Mouse (Mus musculus) brain, embryonic 18.5 days (tissue): ENCODE data around the gene Dcxr.
"Not testable (repeated sequence)": the region's sequence is repeated elsewhere in the genome, so short reads cannot be mapped to it uniquely, and the experiment has no call there.

Experiments
- DNase-seq: peaks from one replicate; pipeline ENCODE4 v3.0.0-alpha.2; 2012; ENCODE audit warnings: low read depth, low spot score

Gene Dcxr

DNA sequence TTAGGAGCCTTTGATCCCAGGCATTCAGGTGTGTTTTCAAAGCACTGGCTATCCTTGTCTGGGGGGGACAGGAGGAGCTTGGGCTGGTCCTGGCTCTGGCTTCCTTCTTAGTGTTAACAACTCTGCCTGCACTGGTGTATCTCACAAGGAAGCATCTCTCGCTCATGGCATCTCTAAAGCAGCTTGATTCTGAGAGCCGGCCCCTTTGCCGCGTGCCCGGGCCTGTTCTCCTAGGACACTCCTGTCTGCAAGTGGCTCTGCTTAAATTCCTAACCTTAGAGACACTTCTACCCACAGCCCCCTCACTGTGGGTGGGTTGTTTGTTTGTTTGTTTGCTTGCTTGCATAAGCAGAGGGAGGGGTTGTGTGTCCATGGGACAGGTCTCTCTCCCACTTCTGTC lies 19.1 kb downstream of the Dcxr start:
- DNase-seq, result no peak

DNA sequence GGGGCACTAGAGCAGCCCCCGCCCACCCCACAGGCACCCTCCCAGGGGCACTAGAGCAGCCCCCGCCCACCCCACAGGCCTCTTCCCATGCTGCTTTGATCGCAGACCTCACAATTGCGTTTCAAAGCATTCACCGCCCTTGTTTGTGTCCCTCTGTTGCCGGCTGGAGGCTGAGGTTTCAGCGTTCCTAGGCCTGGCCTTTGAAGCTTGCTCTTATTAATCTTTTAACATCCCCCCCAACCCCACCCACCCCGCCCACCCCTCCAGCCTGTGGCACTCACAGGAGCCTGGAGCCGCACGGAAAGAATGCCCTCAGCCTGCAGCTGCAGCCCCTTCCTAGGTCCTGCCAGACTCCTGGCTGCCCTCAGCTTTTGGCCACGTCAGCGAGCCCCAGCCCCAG lies 19.9 kb downstream of the Dcxr start:
- no peak for DNase-seq

DNA sequence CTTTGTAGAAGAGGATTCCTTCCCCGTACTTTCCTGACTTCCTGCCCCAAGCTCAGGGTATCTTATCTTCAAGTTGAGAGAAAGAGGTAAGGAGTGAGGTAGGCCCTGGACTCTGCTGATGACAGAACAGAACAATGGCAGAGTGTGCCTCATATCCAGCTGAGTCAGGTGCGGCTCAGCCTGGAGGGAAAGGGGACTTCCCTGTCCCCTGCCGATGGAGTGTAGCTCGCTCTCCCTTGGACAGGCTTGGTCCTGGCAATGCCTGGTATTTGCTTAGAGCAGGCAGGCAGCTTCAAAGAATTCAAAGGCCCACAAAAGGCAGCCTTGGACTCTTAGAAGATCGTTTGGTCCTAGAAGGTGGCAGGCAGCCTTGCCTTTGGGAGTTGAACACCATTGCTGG lies 21.0 kb downstream of the Dcxr start:
- DNase-seq, result no peak

DNA sequence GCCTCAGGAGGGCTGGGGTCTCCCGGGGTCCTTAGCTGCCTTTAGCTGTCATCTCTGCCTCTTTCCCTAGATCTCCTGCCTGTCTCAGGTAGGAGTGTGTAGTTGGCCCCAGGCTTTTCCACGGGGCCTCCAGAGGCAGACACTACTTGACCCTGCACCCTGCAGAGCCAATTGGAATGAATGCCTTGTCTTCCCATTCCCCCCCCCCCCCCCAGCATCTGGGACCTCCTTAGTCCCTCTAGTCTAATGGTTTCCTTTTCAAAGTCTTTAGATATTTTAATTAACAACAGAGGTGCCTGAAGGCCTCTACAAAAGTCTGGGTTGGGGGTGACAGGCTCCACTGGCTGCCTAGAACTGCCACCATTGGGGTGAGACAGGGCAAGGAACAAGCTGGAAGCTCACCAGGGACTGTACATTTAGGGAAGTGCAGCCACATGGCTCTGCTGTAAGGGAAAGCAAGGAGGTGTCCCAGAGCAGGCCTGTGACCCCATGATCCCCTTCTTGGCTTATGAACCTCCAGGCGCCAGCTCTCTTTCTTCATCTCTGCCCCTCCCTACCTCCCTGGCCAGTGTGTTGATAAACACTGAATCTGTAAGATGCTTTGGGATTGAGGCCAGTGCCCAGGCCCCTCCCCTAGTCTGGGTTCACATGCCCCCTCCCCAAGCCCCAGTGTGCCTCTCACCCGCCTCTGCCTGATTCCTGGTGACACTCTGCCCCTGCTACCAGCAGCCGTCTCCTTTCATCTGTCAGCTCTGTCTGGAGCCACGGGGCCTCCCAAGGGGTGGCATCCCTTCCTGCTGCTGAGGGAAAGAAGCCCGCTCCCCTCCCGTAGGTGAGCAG lies 22.4 kb downstream of the Dcxr start:
- DNase-seq, result no peak

DNA sequence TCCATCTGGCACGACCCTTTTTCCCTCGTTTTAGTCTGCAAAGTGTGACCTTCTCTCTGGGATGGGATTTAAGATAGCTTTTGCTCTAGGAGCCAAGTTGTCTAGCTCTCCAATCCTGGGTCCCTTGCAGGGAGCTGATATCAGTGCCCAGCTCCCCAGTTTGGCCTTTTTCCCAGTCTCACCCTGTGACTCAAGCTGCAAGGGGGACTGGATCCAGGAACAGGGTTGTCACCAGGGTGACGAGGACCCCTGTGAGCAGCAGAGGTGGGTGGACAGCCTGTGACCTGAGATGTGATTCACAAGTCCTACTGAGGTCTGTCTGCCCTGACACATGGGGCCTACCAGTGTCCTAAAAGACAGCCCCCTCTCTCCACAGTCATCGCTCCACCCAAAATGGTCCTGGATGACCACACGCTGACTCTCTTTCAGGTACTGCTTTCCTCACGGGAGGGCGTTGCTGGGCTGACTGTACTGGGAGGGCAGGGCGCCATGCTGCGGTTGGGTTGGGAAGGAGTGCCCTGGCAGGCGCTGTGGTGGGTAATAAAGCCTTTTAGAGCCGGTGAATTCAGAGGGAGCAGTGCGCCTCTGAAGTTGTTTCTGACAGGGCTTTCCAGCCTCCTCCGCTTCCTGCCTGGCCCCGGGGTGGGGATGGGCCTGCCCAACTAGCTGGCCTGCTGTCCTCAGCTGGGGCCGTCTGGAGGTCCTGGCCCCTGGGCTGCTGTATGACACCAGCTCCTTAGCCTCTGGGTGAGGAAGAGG lies 23.2 kb downstream of the Dcxr start:
- DNase-seq, result no peak

DNA sequence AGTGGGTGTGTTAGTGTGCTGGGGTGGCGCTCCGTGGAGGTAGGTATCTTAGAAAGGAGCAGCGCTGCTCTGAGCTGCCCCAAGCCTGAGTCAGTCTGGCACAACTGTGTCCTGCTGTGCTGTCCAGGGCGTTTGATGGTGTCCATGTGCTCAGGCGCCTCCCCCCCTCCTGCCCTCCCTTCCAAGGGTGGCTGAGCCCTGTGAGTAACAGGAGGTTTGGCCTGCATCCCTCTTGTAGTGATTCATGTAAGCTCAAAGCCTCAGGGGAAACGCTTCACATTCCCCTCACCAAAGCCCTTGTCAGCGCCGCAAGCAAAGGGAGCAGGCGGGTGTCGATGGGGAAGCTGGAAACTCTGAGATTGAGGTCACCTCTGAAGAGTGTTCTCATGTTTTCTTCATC lies 29.3 kb downstream of the Dcxr start:
- DNase-seq, result no peak

DNA sequence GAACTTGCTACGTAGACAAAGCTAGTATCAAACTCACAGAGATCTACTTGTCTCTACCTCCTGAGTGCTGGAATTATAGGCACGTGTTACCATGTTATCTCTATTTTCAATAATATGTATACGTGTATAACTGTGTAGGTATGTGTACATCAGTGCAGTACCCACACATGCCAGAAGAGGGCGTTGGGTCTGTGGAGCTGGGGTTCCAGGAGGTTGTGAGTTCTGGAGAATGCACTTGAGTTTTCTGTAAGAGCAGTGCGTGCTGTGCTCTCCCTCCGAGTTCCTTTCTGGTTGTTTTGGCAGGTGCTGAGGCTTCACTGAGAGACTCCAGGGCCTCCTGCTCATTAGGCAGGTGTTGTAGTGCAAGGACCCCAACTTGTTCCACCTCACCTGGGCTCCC lies 30.5 kb downstream of the Dcxr start:
- no peak for DNase-seq

DNA sequence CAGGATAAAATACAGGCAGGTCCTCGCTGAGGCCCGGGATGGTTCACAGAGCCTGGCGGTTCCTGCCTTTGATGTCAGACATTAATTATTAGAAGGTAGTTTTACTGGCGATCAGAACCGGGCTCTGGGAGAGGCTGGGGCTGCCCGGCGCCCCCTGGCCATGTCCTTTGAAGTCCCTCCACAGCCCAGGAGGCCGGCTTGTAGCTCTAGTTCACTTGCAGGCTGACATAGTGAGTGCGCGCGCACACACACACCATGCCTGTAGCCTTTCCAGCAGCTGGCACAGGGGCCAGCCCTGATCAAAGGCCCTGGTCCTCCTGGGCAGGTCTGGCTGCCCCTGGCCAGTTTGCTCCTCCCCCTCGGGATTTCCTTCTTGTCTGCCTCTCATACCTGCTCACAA lies 31.4 kb downstream of the Dcxr start:
- no peak for DNase-seq

DNA sequence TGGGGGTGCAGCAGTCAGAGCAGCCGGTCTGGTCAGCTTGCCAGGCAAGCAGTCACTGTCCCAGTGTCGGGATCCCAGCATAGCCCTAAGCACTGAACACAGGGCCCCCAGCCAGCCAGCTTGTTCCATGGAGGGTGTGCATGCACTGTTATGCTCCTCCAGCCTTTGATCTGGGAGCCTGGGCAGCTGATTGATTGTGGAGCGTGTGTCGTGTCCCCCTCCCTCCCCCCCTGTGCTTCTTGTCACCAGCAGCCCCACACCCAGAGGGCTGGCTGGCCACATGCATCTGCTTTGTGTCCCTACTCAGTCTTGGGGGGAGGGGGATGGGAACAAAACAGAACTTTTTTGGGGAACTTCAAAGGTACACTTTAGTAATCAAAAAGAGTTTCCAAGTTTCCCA lies 31.9 kb downstream of the Dcxr start:
- no peak for DNase-seq

DNA sequence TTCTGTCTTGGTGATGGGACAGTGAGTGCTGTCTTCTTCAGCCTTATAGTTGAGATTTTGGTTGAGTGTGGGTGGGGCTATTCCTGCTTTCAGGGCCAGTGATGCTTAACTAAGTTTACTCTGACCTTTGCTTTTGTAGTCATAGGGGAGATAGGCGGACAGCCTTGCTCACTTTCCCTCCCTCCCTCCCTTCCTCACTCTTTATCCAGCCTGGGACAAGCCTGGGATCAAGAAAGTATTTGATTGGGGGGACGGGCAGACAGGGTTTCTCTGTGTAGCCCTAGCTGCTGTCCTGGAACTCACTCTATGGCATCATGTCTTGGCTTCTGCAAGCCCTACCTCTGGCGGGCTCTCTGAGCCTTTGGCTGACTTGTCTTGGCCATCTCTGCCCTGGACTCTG lies 33.6 kb downstream of the Dcxr start:
- no peak for DNase-seq

DNA sequence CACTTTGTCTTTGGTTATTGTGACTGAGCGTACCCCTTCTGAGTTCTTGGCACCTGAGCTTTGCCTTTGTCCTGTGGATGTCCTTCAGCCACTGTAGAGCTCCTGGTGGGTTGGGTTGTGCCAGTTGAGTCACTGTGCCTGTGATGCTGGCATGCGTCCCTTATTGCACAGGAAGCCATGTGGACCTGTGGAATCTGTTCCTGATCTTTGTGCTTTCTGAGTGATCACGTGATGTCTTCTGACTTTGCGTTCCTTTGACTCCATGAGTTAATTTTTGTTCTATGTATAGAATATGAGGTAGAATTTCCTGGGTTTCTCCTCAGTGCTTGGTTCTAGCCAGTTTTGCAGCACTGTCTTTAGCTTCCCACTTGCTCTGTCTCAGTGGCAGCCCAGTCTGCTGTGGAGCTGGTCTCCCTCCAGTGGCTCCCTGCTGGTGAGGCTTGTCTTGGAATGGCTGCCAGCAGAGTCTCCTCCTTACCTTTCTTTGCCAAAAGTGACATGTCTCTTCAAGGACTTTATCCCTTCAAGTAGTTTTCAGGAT lies 34.5 kb downstream of the Dcxr start:
- no peak for DNase-seq

DNA sequence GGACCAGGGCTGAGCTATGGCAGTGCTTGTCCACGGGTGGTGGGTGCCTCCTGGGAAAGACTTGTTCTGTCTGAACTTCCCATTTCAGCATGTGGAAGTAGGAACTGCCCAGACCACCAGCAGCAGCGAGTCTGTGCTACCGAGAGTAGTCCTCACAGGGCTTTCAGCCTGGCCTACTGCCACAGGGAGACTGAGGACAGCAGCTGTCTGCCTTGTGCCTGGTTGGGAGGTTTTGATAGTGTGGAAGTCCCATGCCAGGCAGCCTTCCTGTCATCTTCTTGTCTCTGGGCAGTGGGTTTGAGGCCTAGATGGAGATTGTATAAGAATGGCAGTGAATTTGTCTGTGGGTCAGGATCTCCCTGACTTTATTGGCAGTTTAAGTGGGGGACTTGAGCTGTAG lies 37.7 kb downstream of the Dcxr start:
- DNase-seq, result no peak

DNA sequence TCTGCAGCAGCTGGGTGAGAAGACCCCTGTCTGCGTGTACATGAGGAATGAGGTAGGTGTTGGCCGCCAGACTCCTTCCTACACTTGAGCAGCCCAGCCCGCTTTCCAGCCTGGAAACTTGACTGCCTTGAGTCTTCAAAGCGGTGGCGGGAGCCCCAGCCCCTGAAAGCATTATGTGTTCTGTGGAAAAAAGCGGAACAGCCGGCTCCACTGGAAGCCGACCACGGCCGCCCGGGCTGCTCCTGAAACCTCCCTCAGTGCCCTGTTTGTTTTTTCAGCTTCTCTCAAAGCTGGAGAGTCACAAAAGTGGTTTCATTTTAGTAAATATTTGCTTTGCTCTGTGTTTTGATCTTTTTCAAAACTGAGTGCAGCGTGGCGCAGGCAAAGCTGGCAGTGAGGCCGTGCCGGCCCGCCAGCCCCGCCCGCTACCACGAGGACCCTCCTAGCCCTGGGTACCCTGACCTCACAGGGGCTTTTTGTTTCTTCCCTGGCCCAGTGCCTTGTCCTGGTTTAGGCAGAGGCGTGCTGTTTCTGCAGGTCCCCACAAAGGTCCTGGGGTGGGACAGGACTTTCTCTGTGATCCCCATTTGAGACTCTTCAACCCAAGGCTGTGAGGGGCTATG lies 40.3 kb downstream of the Dcxr start:
- DNase-seq, result no peak

DNA sequence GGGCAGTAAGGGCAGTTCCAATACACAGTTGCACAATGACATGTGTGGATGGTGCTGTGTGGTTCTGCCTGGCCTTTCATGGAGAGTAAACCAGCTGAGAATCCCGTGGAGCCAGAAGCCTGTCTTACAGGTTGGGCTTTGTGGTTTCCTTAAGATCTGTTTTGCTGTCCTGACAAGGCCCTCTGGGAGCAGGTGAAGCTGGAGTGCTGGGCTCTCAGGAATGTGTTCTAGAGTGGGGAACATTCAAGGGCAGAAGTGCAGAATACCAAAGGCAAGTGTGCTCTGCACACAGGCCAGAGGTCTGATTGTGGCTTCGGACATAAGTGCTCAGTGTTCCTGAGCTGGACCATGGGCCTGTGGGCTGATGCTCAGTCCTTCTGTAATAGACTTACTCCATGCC lies 42.4 kb downstream of the Dcxr start:
- DNase-seq, result no peak

DNA sequence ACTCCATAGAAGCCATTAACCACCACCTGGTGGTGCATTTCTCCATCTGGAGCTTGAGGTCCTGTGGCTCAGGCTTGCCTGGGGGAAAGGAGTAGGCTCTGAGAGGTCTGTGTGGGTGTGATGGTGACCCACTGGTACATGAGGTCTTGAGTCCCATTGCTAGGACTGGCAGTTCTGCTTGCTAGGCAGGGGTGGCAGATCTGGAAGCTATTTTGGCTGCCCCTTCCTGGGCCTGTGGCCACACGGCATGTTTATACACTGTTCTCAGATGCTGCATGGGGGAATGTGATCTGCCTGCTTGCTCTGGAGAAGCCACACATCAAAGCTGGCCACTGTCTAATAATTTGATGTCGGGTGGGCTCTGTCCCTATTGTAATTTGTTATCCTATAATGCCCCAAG lies 43.0 kb downstream of the Dcxr start:
- no peak for DNase-seq

DNA sequence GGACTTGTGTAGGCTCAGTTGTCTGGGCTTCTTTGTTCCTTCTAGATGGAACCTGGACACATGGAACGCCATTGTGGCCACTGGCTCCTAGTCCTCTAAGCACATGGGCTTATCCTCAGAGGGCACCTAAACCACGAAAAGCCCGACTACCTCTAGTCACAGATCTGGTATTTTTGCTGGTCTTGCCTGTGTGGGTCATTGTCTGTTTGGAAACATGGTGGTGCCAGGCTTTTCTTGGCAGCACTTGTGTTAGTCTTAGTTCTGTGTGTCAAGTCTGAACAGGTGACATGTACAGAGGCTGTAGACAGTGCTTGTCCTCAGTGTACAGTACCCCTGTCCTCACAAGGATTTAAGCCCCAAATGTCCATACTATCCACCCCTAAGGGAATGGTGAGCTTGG lies 43.5 kb downstream of the Dcxr start:
- no peak for DNase-seq

DNA sequence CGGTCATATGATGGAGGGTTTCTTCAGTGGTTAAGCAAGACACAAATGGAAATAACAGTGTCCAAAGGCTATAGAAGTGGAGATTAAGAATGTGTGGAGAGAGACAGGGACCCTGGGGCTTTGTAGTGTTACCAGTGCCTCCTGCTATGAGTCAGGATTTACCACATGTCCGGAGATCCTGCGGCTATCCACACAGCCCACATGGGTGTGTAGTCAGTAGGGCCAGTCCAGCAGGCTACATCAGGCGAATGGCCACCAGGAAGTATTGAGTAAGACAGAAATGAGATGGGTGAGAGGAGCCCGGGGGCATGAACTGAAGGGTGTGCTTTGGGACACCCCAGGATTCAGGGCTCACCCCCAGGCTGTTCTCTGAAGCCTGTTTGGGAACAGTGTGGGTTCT lies 44.4 kb downstream of the Dcxr start:
- DNase-seq, result no peak

DNA sequence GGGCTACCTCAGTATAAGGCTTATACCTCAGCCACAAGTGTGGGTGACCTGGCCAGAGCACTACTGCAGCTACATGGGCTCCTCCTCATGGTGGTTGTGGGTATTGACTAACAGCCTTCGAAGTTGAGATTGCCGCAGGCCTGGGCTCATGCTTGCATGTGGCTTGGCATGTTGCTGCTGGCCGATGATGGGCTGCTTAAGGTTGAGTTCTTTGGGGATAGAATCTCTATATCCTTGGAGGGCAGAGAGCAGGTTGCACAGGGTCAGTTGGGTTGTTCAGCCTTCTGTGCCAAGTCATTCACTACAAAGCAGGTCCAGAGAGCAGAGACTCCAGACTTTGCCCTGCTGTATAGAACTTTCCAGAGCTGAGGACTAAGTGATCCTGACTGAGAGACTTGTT lies 47.2 kb downstream of the Dcxr start:
- no peak for DNase-seq

DNA sequence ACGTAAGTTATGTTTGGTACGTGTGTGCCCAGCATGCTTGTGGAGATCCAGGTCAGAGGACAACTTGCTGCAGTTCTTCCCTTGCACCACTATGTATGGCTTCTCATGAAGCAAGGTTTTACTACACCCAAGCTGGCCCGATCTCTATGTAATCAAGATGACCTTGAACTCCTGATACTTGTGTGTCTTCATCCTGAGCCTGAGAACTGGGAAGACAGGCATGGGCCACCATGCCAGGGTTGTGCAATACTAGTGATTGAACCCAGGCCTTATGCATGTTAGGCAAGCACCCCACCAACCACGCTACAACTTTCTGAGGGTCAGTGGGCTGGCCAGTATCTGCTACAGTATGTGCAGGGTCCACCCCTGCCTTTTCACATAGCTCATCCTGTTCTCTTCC lies 50.1 kb downstream of the Dcxr start:
- DNase-seq, result no peak

DNA sequence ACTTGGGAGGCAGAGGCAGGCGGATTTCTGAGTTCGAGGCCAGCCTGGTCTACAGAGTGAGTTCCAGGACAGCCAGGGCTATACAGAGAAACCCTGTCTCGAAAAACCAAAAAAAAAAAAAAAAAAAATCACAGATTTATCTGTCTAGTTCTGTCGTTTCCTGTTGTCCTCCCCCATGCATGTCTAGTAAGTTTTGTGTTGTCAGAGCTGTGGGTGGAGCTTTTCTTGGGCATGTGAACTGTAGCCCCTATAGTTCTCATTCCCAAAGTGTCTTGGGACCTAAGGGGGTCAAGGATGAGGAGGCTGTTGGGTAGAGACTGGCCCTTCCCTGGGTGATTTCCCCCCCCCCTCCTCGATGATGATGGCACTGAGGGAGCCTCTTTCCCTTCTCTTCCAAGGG lies 51.2 kb downstream of the Dcxr start:
- not testable (repeated sequence) for DNase-seq
